Mouse (Mus musculus) stomach, postnatal 0 days (tissue): ENCODE measurements around the gene Cd300lb. TPM values are rescaled to one million over a fixed set of nuclear protein-coding genes. Genes with fewer than 3 reads are reported as not detected.
"Not testable (repeated sequence)": the region's sequence is repeated elsewhere in the genome, so short reads cannot be mapped to it uniquely, and the experiment has no call there.

Experiments
- ATAC-seq: fragments of 200-750 bp; cut with Nextera tagmentation; 2 replicates; pipeline ENCODE4 v1.8.0; 2017; ENCODE audit not compliant: low FRiP score, low TSS enrichment
- DNase-seq: peaks from one replicate; pipeline ENCODE4 v3.0.0-alpha.2; 2016; ENCODE audit warnings: low spot score
- H3K27ac ChIP-seq: fragments of 300-500 bp; sonication (generic); replicated peaks from 2 replicates; pipeline ENCODE4 v1.5.1; 2014; ENCODE audit warnings: mild to moderate bottlenecking, control low read depth
- H3K27me3 ChIP-seq: fragments of 300-500 bp; sonication (generic); 2 replicates; pipeline ENCODE4 v1.6.1; 2014; ENCODE audit warnings: low read length; ENCODE audit not compliant: control insufficient read depth, insufficient read depth
- H3K36me3 ChIP-seq: fragments of 300-500 bp; sonication (generic); 2 replicates; pipeline ENCODE4 v1.6.1; 2014; ENCODE audit warnings: low read length, mixed read lengths; ENCODE audit not compliant: control insufficient read depth, insufficient read depth
- H3K4me1 ChIP-seq: fragments of 300-500 bp; sonication (generic); replicated peaks from 2 replicates; pipeline ENCODE4 v1.6.1; 2014; ENCODE audit warnings: antibody characterized with exemption; ENCODE audit not compliant: control insufficient read depth, insufficient read depth
- H3K4me2 ChIP-seq: fragments of 300-500 bp; sonication (generic); replicated peaks from 2 replicates; pipeline ENCODE4 v1.6.1; 2014; ENCODE audit warnings: low read depth, mild to moderate bottlenecking, control low read depth, moderate library complexity
- H3K4me3 ChIP-seq: fragments of 300-500 bp; sonication (generic); 2 replicates; pipeline ENCODE4 v1.5.1; 2014; ENCODE audit warnings: low read depth, low read length, control low read depth
- H3K9ac ChIP-seq: fragments of 300-500 bp; sonication (generic); 2 replicates; pipeline ENCODE4 v1.6.1; 2014; ENCODE audit warnings: mild to moderate bottlenecking, low read length, control low read depth, mixed read lengths
- H3K9me3 ChIP-seq: fragments of 300-500 bp; sonication (generic); 2 replicates; pipeline ENCODE4 v1.6.1; 2016; ENCODE audit warnings: low read length; ENCODE audit not compliant: control insufficient read depth
- CTCF ChIP-seq: IDR thresholded peaks from 2 replicates; pipeline ENCODE4 v1.5.1; 2016; ENCODE audit warnings: antibody characterized with exemption, low read depth, mild to moderate bottlenecking, moderate library complexity
- EP300 ChIP-seq: optimal IDR thresholded peaks from 2 replicates; pipeline ENCODE3; 2016; ENCODE audit warnings: antibody characterized with exemption
- WGBS: fragments of 180-500 bp; shearing (Covaris S2); extraction: QIAGEN DNeasy Blood & Tissue Kit; methylation state at CpG from one replicate; pipeline ENCODE4 v1.1.7; 2014; 5-methylcytosine and 5-hydroxymethylcytosine counted together
- polyA plus RNA-seq: library from polyadenylated mRNA; unstranded; fragments of >200 nt; fragmentation: Nextera tagmentation; extraction: Ambion mirVana; gene quantifications from 2 replicates; pipeline ENCODE4 v1.2.1, GENCODE M21; 2015

Gene Cd300lb
- polyA plus RNA-seq, 1 experiment from 2014 or later = 0.12 TPM

DNA sequence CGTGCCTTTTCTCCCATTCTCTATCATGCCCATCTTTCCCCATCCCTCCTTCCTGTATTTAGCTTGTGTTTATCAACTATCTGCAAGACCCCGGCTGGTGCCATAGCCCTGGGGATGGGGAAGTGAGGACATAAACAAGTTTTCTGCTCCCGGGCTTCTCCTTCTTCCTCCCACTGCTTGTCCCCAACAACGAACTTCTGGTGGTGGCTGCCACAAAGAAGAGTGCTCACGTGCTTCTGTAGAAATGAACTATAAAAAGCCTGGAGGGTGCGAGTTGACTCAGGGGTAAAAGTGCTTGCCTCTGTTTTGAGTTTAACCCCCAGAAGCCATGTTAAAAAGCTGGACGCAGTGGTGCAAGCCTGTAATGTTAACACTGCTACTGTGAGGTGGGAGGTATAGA, 19.2 kb downstream of the Cd300lb start:
- Histone ChIP-seq H3K36me3 (no peaks in the 10 kb centered on the region), H3K4me2 (no peak overlapping the region), H3K27me3 (no peaks in the 10 kb centered on the region), H3K9ac (no peak overlapping the region), H3K4me1 (no peaks in the 10 kb centered on the region), H3K4me3 (no peak overlapping the region), H3K9me3 (no peaks in the 10 kb centered on the region), H3K27ac (no peak overlapping the region)
- WGBS = 29% methylated on average over 7 of the region's 7 CpGs
- DNase-seq = no peak
- ATAC-seq = no peak
- TF ChIP-seq EP300 = no peak
- no peak for TF ChIP-seq CTCF

DNA sequence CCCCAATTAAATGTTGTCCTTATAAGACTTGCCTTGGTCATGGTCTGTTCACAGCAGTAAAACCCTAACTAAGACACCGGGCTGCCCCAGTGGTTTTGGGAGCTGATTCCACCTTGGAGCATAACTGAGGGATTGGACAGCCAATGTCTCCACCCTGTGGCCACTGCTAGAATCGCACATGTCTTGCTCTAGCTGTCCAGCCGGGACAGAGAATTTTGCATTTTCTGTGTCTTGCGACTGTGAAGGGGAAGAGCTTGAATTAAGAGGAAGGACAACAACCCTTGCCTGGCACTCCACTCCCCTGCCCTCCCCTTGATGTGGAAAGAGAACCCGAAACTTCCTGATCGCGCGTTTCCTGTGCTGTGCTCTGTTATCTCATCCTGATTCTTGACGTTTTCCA, 21.3 kb downstream of the Cd300lb start:
- Histone ChIP-seq H3K9ac (no peak overlapping the region), H3K9me3 (no peaks in the 10 kb centered on the region), H3K36me3 (no peaks in the 10 kb centered on the region), H3K27me3 (no peaks in the 10 kb centered on the region), H3K27ac (no peak overlapping the region), H3K4me2 (no peak overlapping the region), H3K4me3 (no peak overlapping the region), H3K4me1 (no peaks in the 10 kb centered on the region)
- DNase-seq = peak; percentile 82
- WGBS = 19% methylated on average over 9 of the region's 9 CpGs
- TF ChIP-seq EP300 (no peak), CTCF (peak; percentile 90)
- peak; percentile 57; the same call in 1 of the 2 replicates for ATAC-seq

DNA sequence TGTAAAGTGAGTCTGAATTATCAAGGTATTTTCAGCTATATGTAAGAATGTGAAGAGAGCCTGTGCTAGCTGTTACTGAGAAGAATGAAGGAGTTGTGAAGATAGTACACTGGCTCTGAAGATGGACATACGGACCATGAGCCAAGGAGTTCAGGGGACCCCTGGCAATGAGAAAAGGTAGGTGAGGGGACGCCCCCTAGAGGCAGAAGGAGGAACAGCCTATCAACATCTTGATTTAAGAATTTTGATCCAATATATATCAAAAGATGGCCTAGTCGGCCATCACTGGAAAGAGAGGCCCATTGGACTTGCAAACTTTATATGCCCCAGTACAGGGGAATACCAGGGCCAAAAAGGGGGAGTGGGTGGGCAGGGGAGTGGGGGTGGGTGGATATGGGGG, 24.6 kb downstream of the Cd300lb start:
- not testable (repeated sequence) for H3K9ac ChIP-seq, H3K36me3 ChIP-seq
- 39% methylated on average over 3 of the region's 3 CpGs for WGBS

DNA sequence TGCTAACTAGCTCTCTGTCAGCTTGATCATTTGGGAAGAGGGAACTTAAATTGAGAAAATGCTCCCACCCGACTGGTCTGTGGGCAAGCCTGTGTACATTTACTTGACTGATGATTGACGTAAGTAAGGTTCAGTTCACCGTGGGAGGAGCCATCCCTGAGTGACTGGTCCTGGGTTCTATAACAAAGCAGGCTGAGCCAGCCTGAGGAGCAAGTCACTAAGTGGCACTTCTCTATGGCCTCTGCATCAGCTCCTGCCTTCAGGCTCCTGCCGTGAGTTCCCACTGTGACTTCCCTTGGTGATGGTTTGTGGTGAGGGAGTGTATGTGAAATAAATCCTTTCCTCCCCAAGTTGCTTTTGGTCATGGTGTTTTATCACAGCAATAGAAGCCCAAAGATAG, 26.1 kb downstream of the Cd300lb start:
- no peak overlapping the region for H3K9ac ChIP-seq
- H3K9me3 ChIP-seq = no peaks in the 10 kb centered on the region
- H3K4me2 ChIP-seq = no peak overlapping the region
- WGBS = 32% methylated on average over 4 of the region's 4 CpGs
- no peak overlapping the region for H3K27ac ChIP-seq
- H3K36me3 ChIP-seq = no peaks in the 10 kb centered on the region
- no peak overlapping the region for H3K4me3 ChIP-seq
- no peaks in the 10 kb centered on the region for H3K4me1 ChIP-seq
- H3K27me3 ChIP-seq = no peaks in the 10 kb centered on the region
- no peak for ATAC-seq
- TF ChIP-seq EP300 (no peak), CTCF (no peak)
- DNase-seq = no peak

More for the DNA sequence above, 24.6 kb downstream of the Cd300lb start:
- peak; percentile 40 for TF ChIP-seq CTCF
- H3K27me3 ChIP-seq, H3K4me1 ChIP-seq, H3K4me2 ChIP-seq, DNase-seq, ATAC-seq, H3K27ac ChIP-seq, H3K4me3 ChIP-seq, H3K9me3 ChIP-seq: not testable (repeated sequence)

DNA sequence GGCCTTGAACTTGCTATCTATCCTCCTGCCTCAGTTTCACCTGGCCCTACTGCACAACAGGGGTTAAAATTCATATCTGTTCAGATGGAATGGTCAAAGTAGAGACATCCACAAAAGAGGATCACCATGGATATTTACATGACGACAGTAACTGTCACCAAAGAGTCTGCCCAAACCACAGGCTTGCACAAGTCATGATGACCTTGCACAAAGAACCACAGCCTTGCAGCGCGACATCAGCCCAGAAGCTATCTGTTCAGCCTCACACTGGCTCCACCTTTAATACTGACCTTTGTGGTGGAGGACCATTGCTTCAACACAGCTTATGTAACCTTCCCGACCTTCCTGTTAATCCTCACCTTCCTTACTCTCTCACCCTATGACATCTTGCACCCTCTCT, 26.6 kb downstream of the Cd300lb start:
- H3K27me3 ChIP-seq = no peaks in the 10 kb centered on the region
- ATAC-seq = no peak
- DNase-seq = no peak
- H3K4me2 ChIP-seq = no peak overlapping the region
- WGBS = 74% methylated on average over 4 of the region's 4 CpGs
- H3K9ac ChIP-seq = no peak overlapping the region
- H3K4me1 ChIP-seq = no peaks in the 10 kb centered on the region
- H3K9me3 ChIP-seq = no peaks in the 10 kb centered on the region
- no peak overlapping the region for H3K27ac ChIP-seq
- TF ChIP-seq EP300 = no peak
- no peak for TF ChIP-seq CTCF
- no peaks in the 10 kb centered on the region for H3K36me3 ChIP-seq
- no peak overlapping the region for H3K4me3 ChIP-seq

DNA sequence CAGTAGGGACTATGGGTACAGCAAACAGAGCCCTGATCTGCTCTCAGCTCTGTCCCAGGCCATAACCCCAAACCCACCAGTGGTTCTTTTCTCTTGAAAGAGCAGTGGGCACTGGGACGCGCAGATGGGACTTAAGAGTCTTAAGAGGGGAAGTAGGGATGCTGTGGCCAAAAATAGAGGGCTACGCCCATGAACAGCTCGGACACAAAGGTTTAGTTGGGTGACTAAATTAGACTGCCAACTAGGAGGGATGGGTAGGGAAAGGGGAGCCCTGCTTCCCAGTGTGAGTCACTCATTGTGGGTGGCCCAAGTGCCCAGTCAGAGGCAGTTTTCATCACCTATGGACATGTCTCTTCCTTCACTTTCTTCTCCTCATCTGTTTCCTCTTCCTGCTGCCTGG, 31.0 kb downstream of the Cd300lb start:
- H3K4me1 ChIP-seq = no peaks in the 10 kb centered on the region
- ATAC-seq (no peak), DNase-seq (no peak)
- no peak overlapping the region for H3K4me2 ChIP-seq
- no peak for TF ChIP-seq CTCF
- TF ChIP-seq EP300 = no peak
- no peaks in the 10 kb centered on the region for H3K27me3 ChIP-seq
- no peak overlapping the region for H3K27ac ChIP-seq
- H3K36me3 ChIP-seq = no peaks in the 10 kb centered on the region
- no peak overlapping the region for H3K9ac ChIP-seq
- WGBS = 90% methylated on average over 4 of the region's 4 CpGs
- H3K4me3 ChIP-seq = no peak overlapping the region
- H3K9me3 ChIP-seq = no peaks in the 10 kb centered on the region
